Mouse (Mus musculus) left cerebral cortex, adult 18-20 months (tissue): Measurements from ENCODE around the gene Armh2. TPM values are rescaled to one million over a fixed set of nuclear protein-coding genes. Genes with fewer than 3 reads are reported as not detected.
"Not testable (repeated sequence)": the region's sequence is repeated elsewhere in the genome, so short reads cannot be mapped to it uniquely, and the experiment has no call there.

ENCODE experiments used
- DNase-seq, 2 experiments: peaks; one replicate each; pipeline ENCODE4 v3.0.0; 2021 to 2022; ENCODE audit warnings: low spot score in 2 of 2, mixed read lengths in 1 of 2
- total RNA-seq, 2 experiments: library from RNA; stranded (reverse); gene quantifications; 2 replicates each; pipeline ENCODE4 v1.2.3; 2021

The Armh2 gene
- total RNA-seq, 2 experiments from 2014 or later, result not detected

GRCm38 (mm10) chr13:24756756-24757155 lies 15.7 kb downstream of the Armh2 start:
- DNase-seq, result no peak

GRCm38 (mm10) chr13:24757820-24758564 lies 17.0 kb downstream of the Armh2 start:
- no peak for DNase-seq

GRCm38 (mm10) chr13:24759451-24759850 lies 18.4 kb downstream of the Armh2 start:
- no peak for DNase-seq

GRCm38 (mm10) chr13:24760351-24760870 lies 19.4 kb downstream of the Armh2 start:
- DNase-seq, result no peak

- no peak for DNase-seq
Observed at GRCm38 (mm10) chr13:24761083-24761402, 20.0 kb downstream of the Armh2 start.

GRCm38 (mm10) chr13:24761403-24762227 lies 20.6 kb downstream of the Armh2 start, which contains the start of gene Gmnn:
TSS of gene Gmnn (minus strand) at chr13:24761923.
- DNase-seq, result peak; percentile 71 to 87

GRCm38 (mm10) chr13:24762254-24762653 lies 21.2 kb downstream of the Armh2 start:
- DNase-seq, result no peak

- not testable (repeated sequence) for DNase-seq
Observed at GRCm38 (mm10) chr13:24767809-24768208, 26.8 kb downstream of the Armh2 start.

- not testable (repeated sequence) for DNase-seq
Observed at GRCm38 (mm10) chr13:24771482-24771881, 30.4 kb downstream of the Armh2 start.

- DNase-seq, result peak; percentile 39 to 43
Observed at GRCm38 (mm10) chr13:24776146-24776844, 35.3 kb downstream of the Armh2 start.

GRCm38 (mm10) chr13:24778026-24778425 lies 37.0 kb downstream of the Armh2 start:
- DNase-seq, result no peak

GRCm38 (mm10) chr13:24778706-24779380 lies 37.8 kb downstream of the Armh2 start:
- DNase-seq, result no peak

GRCm38 (mm10) chr13:24781916-24782315 lies 40.9 kb downstream of the Armh2 start:
- DNase-seq, result no peak

- peak in 1 of 2 experiments; percentile 18 for DNase-seq
Observed at GRCm38 (mm10) chr13:24786014-24786490, 45.0 kb downstream of the Armh2 start.

- DNase-seq, result no peak
Observed at GRCm38 (mm10) chr13:24787477-24787876, 46.4 kb downstream of the Armh2 start.

GRCm38 (mm10) chr13:24791349-24791748 lies 50.3 kb downstream of the Armh2 start:
- DNase-seq, result no peak

GRCm38 (mm10) chr13:24792411-24793045 lies 51.5 kb downstream of the Armh2 start:
- DNase-seq, result peak in 1 of 2 experiments; percentile 22
